8 mouse cellular contexts compared by ENCODE assay signal in the genomic region with DNA sequence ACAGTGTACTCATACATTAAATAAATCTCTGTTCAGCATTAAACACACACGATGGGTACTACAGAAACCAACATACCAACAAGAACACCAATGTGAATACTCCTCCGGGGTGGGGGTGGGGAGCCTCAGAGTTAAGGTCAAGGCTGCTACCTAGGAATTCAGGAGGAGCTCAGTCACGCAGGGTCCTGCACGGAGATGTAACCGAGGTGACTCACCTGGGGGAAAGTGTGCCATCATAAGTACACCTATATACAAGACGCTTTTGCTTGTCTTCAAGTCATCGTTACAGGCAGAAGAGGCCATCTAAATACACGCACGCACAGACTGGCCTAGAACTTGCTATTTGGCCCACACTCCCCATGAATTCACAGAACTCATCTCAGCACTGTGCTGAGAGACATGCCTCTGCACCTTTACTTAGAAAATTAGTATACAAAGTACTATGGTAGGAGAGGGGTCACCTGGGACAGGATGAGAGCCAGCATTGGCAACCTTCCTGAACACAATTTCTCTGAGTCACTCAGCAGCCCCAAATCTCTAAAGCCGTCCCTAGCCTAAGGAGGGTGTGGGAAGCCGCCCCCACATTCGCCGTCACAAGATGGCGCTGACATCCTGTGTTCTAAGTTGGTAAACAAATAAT. TPM values are rescaled to one million over a fixed set of nuclear protein-coding genes. Genes with fewer than 3 reads are reported as not detected.
DNase-seq lines count a peak whose midpoint lies in the region; ATAC-seq lines count a peak whose summit lies in the region.

No protein-coding gene starts in this region.

- peak overlapping the region; percentile 68 for H3K27ac ChIP-seq in embryonic facial prominence, embryonic 15.5 days (replicated peaks)

- peak overlapping the region; percentile 15; the same call in 1 of the 2 replicates for H3K4me3 ChIP-seq in embryonic facial prominence, embryonic 15.5 days (replicated peaks)

- ATAC-seq in activated CD4-positive, CD25-positive, alpha-beta regulatory T cell, adult 4 months = peak; percentile 61
- peak; percentile 39; the same call in 1 of the 2 replicates for ATAC-seq in embryonic facial prominence, embryonic 15.5 days (ENCODE audit: insufficient number of reproducible peaks, low FRiP score, low TSS enrichment, low read depth)
- peak; percentile 86 for ATAC-seq in megakaryocyte-erythroid progenitor cell, adult 5-6 weeks (replicated peaks; ENCODE audit: low FRiP score, low TSS enrichment, poor library complexity, severe bottlenecking)

- DNase-seq in CD4-positive, CD25-positive, alpha-beta regulatory T cell, adult 2 months (ENCODE audit: low read depth, low spot score) = peak; percentile 91
- DNase-seq in heart, postnatal 4 days = peak; percentile 53
- peak; percentile 52 to 71 for DNase-seq in kidney, postnatal 4 days
- DNase-seq in thymus, postnatal 14 days = peak; percentile 66
- DNase-seq in right cerebral cortex, postnatal 10 days (ENCODE audit: low spot score in 2 of 2) = no peak

- H3K36me3 ChIP-seq in embryonic facial prominence, embryonic 15.5 days = no peaks in the 10 kb centered on the region

- no peaks in the 10 kb centered on the region for H3K9me3 ChIP-seq in embryonic facial prominence, embryonic 15.5 days (replicated peaks)

- no peaks in the 10 kb centered on the region for H3K27me3 ChIP-seq in embryonic facial prominence, embryonic 15.5 days

- H3K4me1 ChIP-seq in embryonic facial prominence, embryonic 15.5 days = peaks cover 22% of the 10 kb centered on the region

- 68% methylated on average over 14 of the region's 14 CpGs for whole genome bisulfite sequencing in embryonic facial prominence, embryonic 15.5 days

- H3K9ac ChIP-seq in embryonic facial prominence, embryonic 15.5 days = no peak overlapping the region

- H3K4me2 ChIP-seq in embryonic facial prominence, embryonic 15.5 days (replicated peaks) = no peak overlapping the region

RNA-seq across cellular contexts. Expression of a gene that starts 23.9 kb away (rescaled TPM):
- polyA plus RNA-seq in activated CD4-positive, CD25-positive, alpha-beta regulatory T cell, adult 4 months (2017; shearing (Covaris generic)) = 1 to 10 TPM; 6.6 to 6.9 TPM
- 15.7 and 17.0 TPM in 2 replicates for polyA plus RNA-seq in embryonic facial prominence, embryonic 15.5 days (2015; fragmentation: Nextera tagmentation; extraction: Ambion mirVana)
- 10 to 100 TPM; 11.9 to 12.4 TPM for total RNA-seq in heart, postnatal 4 days (2021)
- 8.1 and 12.1 TPM in 2 replicates for total RNA-seq in megakaryocyte-erythroid progenitor cell, adult 5-6 weeks (2014; fragmentation: Nextera tagmentation)
- 2.7 and 11.3 TPM in 2 replicates for total RNA-seq in megakaryocyte-erythroid progenitor cell, adult 5-6 weeks (2017)

RNA-seq across cellular contexts. Expression of a gene that starts 44.9 kb away (rescaled TPM):
- 10 to 100 TPM; 13.7 to 15.0 TPM for polyA plus RNA-seq in activated CD4-positive, CD25-positive, alpha-beta regulatory T cell, adult 4 months (2017; shearing (Covaris generic))
- polyA plus RNA-seq in embryonic facial prominence, embryonic 15.5 days (2015; fragmentation: Nextera tagmentation; extraction: Ambion mirVana) = 33.3 and 39.6 TPM in 2 replicates
- total RNA-seq in heart, postnatal 4 days (2021) = 10 to 100 TPM; 52.8 to 55.5 TPM
- 68.8 and 89.9 TPM in 2 replicates for total RNA-seq in megakaryocyte-erythroid progenitor cell, adult 5-6 weeks (2014; fragmentation: Nextera tagmentation)
- 65.8 and 93.3 TPM in 2 replicates for total RNA-seq in megakaryocyte-erythroid progenitor cell, adult 5-6 weeks (2017)

RNA-seq across cellular contexts. Expression of a gene that starts 53.8 kb away (rescaled TPM):
- not detected for polyA plus RNA-seq in activated CD4-positive, CD25-positive, alpha-beta regulatory T cell, adult 4 months (2017; shearing (Covaris generic))
- 30.6 and 69.8 TPM in 2 replicates for polyA plus RNA-seq in embryonic facial prominence, embryonic 15.5 days (2015; fragmentation: Nextera tagmentation; extraction: Ambion mirVana)
- total RNA-seq in heart, postnatal 4 days (2021) = under 1 TPM in 1 of 2 experiments, not detected in 1; 0.23 TPM
- 0.26 TPM in 1 of 2 replicates, not detected in the other for total RNA-seq in megakaryocyte-erythroid progenitor cell, adult 5-6 weeks (2014; fragmentation: Nextera tagmentation)
- not detected in 2 replicates for total RNA-seq in megakaryocyte-erythroid progenitor cell, adult 5-6 weeks (2017)

Comparison
In these comparisons a context has a peak if more than half of its experiments do, and no peak if none do; other contexts are left out.
1. DNase-seq: peak in CD4-positive, CD25-positive, alpha-beta regulatory T cell, adult 2 months (single experiment), heart, postnatal 4 days (single experiment), kidney, postnatal 4 days (2 of 2) and thymus, postnatal 14 days (single experiment); none in right cerebral cortex, postnatal 10 days (0 of 2).
2. Peak in every context shown above with its lines, with median percentiles within 50 percentile points of each other: ATAC-seq.